Mouse (Mus musculus) erythroblast, embryonic 14.5 days (primary cell): ENCODE measurements around the gene Lekr1.

Source experiments
- GATA1 ChIP-seq: IDR thresholded peaks from 2 replicates; pipeline ENCODE4 v1.6.1; 2012; ENCODE audit warnings: low read length, inconsistent platforms, mixed read lengths
- TAL1 ChIP-seq: IDR thresholded peaks from 3 replicates; pipeline ENCODE4 v1.6.1; 2012; ENCODE audit warnings: low read length, inconsistent platforms, mixed read lengths

DNA sequence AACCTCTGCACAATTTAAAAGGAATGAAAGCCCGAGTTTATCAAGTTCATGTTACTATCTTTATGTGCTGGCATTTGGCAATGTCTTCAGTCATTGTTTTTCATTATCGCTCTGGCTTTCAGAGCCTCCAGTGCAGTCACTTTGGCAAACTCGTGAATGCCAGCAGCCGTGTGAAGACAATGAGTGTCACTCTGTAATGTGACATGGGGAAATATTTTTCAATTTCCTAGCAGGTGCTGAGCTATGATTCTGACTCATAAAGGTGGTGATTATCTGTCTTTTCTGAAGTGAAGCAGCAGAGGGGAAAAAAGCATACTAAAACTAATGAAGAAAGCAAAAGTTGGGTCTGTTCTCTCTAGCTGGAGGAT, 177.1 kb downstream of the Lekr1 start:
- TF ChIP-seq TAL1: no peak
- no peak for TF ChIP-seq GATA1
